ENCODE assay signal across 14 mouse cellular contexts in genomic region chr11:118491230-118491629, GRCm38 (mm10).
"Had no signal": no experiment of that assay in that cellular context is flagged by ENCODE, and none has a peak within 500 bp of the region (broad histone marks: within the 10 kb centered on the region; RNA-seq: fewer than 3 reads in every experiment).

No protein-coding gene starts in this region.

- H3K27me3 ChIP-seq: forebrain, embryonic 13.5 days; forebrain, embryonic 15.5 days had no signal

- ATAC-seq: forebrain, embryonic 16.5 days had no signal

- DNase-seq: cerebellum, adult 9-10 months had no signal

- H3K9ac ChIP-seq: embryonic facial prominence, embryonic 13.5 days; embryonic facial prominence, embryonic 15.5 days; forebrain, embryonic 15.5 days; forebrain, postnatal 0 days had no signal

- H3K9me3 ChIP-seq: embryonic facial prominence, embryonic 10.5 days; embryonic facial prominence, embryonic 12.5 days; embryonic facial prominence, embryonic 13.5 days; embryonic facial prominence, embryonic 15.5 days; forebrain, embryonic 10.5 days; forebrain, embryonic 12.5 days; forebrain, embryonic 13.5 days; forebrain, embryonic 15.5 days had no signal

- H3K27ac ChIP-seq: embryonic facial prominence, embryonic 12.5 days; embryonic facial prominence, embryonic 13.5 days; embryonic facial prominence, embryonic 15.5 days; forebrain, embryonic 12.5 days; forebrain, embryonic 13.5 days; forebrain, embryonic 15.5 days; gastrocnemius, adult 2 months; heart, adult 2 months had no signal

- H3K36me3 ChIP-seq: embryonic facial prominence, embryonic 12.5 days; embryonic facial prominence, embryonic 15.5 days; forebrain, embryonic 15.5 days had no signal

- H3K4me3 ChIP-seq: embryonic facial prominence, embryonic 13.5 days; embryonic facial prominence, embryonic 15.5 days; erythroblast, embryonic 14.5 days; forebrain, embryonic 13.5 days; forebrain, embryonic 15.5 days; heart, adult 2 months had no signal
